Mouse (Mus musculus): ENCODE results near the gene Eda2r. TPM values are rescaled to one million over a fixed set of nuclear protein-coding genes. Genes with fewer than 3 reads are reported as not detected.

The Eda2r gene
- total RNA-seq (2022), result under 1 TPM; 0.09 to 0.91 (median 0.43) TPM

- no peak for DNase-seq (ENCODE audit: low spot score in 2 of 2)
These were observed at the start of gene Eda2r for GRCm38 (mm10) chrX:97377065-97377421. Eda2r (minus strand) TSS chrX:97377216.

- DNase-seq (ENCODE audit: low spot score in 2 of 2), result no peak
These were observed 20.9 kb upstream of the Eda2r start for GRCm38 (mm10) chrX:97397872-97398271.

GRCm38 (mm10) chrX:97378076-97378475 is 1.1 kb upstream of the Eda2r start:
- no peak for DNase-seq (ENCODE audit: low spot score in 2 of 2)

DNA sequence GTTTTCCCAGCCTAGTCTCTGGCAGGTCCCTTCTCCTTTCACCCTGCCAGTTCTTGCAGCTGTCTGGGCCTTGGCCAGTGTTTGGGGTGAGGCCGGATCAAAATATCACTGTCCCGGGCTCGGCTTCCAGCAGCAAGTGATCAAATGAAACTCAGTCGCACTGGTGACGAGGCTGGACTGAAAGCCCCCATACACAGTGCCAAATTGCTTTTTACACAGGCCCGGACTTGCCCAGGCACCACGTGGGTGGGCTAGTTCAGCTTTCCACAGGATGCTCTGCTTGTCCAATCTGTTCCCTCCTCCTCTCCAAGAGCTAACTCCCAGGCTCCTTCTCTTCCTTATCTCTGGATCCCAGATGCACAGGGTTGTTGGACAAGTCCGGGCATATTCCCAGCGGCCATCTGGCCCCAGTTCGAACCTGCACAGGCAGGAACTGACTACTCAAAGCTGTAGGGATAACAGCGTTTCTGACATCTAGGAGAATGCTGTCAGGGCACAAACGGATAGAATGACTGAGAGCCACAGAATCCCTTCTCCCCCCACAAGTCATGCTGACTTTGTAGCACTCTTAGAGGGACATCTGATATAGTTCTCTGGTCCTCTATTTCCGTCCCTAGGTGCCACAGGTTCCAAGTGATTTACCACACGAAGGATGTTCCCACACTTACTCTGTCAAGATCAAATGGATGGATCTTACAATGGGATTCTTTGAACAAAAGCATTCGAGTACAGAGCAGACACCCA is 523 bp downstream of the Eda2r start:
- DNase-seq (ENCODE audit: low spot score in 2 of 2), result peak in 1 of 2 experiments; percentile 7

- no peak for DNase-seq (ENCODE audit: low spot score in 2 of 2)
These were observed 4.2 kb downstream of the Eda2r start for GRCm38 (mm10) chrX:97372826-97373225.

DNA sequence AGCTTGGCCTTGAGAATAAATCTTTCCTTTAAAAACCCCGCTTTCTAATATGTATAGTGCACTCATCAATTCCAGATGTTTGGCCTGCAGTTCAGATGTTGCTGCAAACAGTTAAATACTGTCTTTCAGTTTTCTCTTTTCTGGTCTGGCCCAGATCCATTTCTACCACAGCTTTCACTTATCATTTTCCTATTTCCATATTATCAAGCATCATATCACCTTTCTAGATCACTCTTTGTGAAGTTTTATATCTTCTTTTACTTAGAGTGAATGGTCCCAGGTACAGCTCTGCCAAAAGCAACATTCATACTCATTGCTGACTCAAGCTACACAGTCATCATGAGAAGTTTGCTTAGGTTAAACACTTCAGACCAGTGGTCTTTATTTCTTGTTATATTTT is 7.8 kb downstream of the Eda2r start:
- DNase-seq (ENCODE audit: low spot score in 2 of 2), result no peak

GRCm38 (mm10) chrX:97368741-97369140 is 8.3 kb downstream of the Eda2r start:
- DNase-seq (ENCODE audit: low spot score in 2 of 2), result no peak

- no peak for DNase-seq (ENCODE audit: low spot score in 2 of 2)
These were observed 16.1 kb downstream of the Eda2r start for GRCm38 (mm10) chrX:97360919-97361318.

- DNase-seq (ENCODE audit: low spot score in 2 of 2), result no peak
These were observed 49.1 kb downstream of the Eda2r start for GRCm38 (mm10) chrX:97327891-97328290.

Measured in left cerebral cortex, adult 8-10 months (tissue).